Mouse (Mus musculus) urinary bladder, postnatal 10 days (tissue): Measurements from ENCODE around the gene Sgpp2.

Experiments
- DNase-seq: peaks from one replicate; pipeline ENCODE4 v3.0.0; 2022; ENCODE audit warnings: low spot score

Gene Sgpp2

GRCm38 (mm10) chr1:78310021-78310752 lies at the start of gene Sgpp2:
TSS of gene Sgpp2 (plus strand) at chr1:78310345.
- DNase-seq: no peak

- DNase-seq: no peak
Observed at GRCm38 (mm10) chr1:78267519-78267918, 42.6 kb upstream of the Sgpp2 start.

- no peak for DNase-seq
Observed at GRCm38 (mm10) chr1:78272915-78273314, 37.2 kb upstream of the Sgpp2 start.

GRCm38 (mm10) chr1:78279128-78279527 lies 31.0 kb upstream of the Sgpp2 start:
- no peak for DNase-seq

- no peak for DNase-seq
Observed at GRCm38 (mm10) chr1:78292397-78292796, 17.7 kb upstream of the Sgpp2 start.

GRCm38 (mm10) chr1:78299670-78300225 lies 10.4 kb upstream of the Sgpp2 start:
- DNase-seq: no peak

- no peak for DNase-seq
Observed at GRCm38 (mm10) chr1:78308688-78309087, 1.5 kb upstream of the Sgpp2 start.

GRCm38 (mm10) chr1:78309280-78309679 lies 865 bp upstream of the Sgpp2 start:
- no peak for DNase-seq

GRCm38 (mm10) chr1:78310861-78311341 lies 756 bp downstream of the Sgpp2 start:
- DNase-seq: no peak

- no peak for DNase-seq
Observed at GRCm38 (mm10) chr1:78311482-78311881, 1.3 kb downstream of the Sgpp2 start.

GRCm38 (mm10) chr1:78312917-78313316 lies 2.8 kb downstream of the Sgpp2 start:
- no peak for DNase-seq

- no peak for DNase-seq
Observed at GRCm38 (mm10) chr1:78313961-78314360, 3.8 kb downstream of the Sgpp2 start.

GRCm38 (mm10) chr1:78318089-78318760 lies 8.1 kb downstream of the Sgpp2 start:
- no peak for DNase-seq

GRCm38 (mm10) chr1:78320291-78320690 lies 10.1 kb downstream of the Sgpp2 start:
- no peak for DNase-seq

- no peak for DNase-seq
Observed at GRCm38 (mm10) chr1:78322098-78322778, 12.1 kb downstream of the Sgpp2 start.

- DNase-seq: no peak
Observed at GRCm38 (mm10) chr1:78322844-78323243, 12.7 kb downstream of the Sgpp2 start.

GRCm38 (mm10) chr1:78324044-78324443 lies 13.9 kb downstream of the Sgpp2 start:
- no peak for DNase-seq

- DNase-seq: no peak
Observed at GRCm38 (mm10) chr1:78325851-78326250, 15.7 kb downstream of the Sgpp2 start.

- no peak for DNase-seq
Observed at GRCm38 (mm10) chr1:78328646-78329045, 18.5 kb downstream of the Sgpp2 start.

- no peak for DNase-seq
Observed at GRCm38 (mm10) chr1:78329861-78330260, 19.7 kb downstream of the Sgpp2 start.

GRCm38 (mm10) chr1:78330620-78331158 lies 20.5 kb downstream of the Sgpp2 start:
- DNase-seq: no peak

- no peak for DNase-seq
Observed at GRCm38 (mm10) chr1:78337726-78338125, 27.6 kb downstream of the Sgpp2 start.
